Mouse (Mus musculus) spleen, adult 2 months (tissue): ENCODE measurements around the gene Ostm1.
A peak's percentile ranks its signal among the peaks of the same experiment; 100 is the strongest.

Source experiments
- CTCF ChIP-seq: fragments of 200-500 bp; IDR thresholded peaks from 2 replicates; pipeline ENCODE4 v1.5.1; 2011; ENCODE audit warnings: mild to moderate bottlenecking, inconsistent platforms; ENCODE audit not compliant: insufficient read depth, insufficient read length, insufficient replicate concordance; ENCODE audit errors: extremely low read depth
- POLR2A ChIP-seq: fragments of 200-500 bp; IDR thresholded peaks from 2 replicates; pipeline ENCODE4 v1.6.1; 2011; ENCODE audit warnings: low read depth, low read length, inconsistent platforms

GRCm38 (mm10) chr10:42601556-42601955 lies 17.9 kb downstream of the Ostm1 start:
- TF ChIP-seq POLR2A (no peak), CTCF (peak; percentile 20; the same call in 1 of the 2 replicates)
